Mouse (Mus musculus): ENCODE measurements at regions not wholly inside any gene's neighbourhood (a gene's known extent, or its start where the extent isn't known, plus 50 kb on each side); places are given as distances from the start of the nearest gene placed in this dataset.

DNA sequence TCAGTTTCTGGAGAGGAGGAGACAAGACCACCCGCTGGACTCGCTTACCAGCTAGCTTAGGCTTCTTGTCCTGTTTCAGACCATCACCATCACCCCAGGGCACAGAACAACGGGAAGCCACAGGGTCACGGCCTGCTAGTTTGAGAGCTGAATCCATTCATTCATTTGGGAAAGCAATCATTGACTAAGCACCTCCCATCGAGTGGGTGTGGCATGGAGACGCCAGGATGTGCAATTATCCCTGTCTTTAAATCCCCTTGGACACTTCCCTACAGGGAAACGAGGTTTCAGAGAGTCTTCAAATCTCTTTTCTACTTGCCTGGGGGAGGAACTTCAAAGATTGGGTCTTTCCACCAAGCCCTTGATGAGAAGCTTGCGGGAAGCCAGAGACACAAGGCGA lies 108.7 kb downstream of the 2410131K14Rik start:
- no peak for DNase-seq (ENCODE audit: inconsistent ontology term)

DNA sequence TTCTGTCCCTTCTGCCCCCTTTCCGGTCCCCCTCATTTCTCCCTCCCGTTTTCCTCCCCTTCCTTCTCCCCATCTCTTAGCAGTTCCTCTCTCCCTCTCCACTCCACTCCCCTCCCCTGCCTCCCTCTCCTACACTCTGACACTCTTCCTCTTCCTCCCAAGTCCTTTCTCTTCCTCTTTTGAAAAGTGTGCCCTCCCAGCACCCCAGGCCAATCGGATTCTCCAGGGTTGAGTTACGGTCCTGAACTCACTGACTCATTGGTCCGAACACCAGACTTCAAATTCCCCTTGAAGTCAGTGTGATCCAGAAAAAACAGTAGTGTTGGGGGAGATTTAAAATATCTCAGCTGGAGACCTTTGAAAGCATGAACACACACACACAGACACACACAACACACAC lies 109.1 kb downstream of the 2410131K14Rik start:
- DNase-seq (ENCODE audit: inconsistent ontology term), result no peak

DNA sequence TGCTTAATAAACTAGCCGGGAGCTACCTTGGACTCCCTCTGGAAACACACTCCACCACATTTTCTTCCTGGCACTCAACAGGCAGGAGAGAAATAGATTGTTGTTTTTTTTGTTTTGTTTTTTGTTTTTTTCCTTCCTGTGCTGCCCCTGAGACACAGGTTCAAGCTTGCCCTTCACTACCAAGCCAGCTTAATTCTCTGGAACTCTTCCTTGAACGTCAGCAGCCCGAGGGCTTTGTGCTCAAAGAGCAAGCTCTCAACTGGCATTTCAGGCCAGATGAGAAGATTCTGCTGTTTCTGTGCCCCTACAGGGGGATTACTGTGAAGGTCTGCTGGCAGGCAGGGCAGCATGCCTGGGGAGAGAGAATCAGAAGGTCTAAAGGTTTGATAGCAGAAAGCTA lies 109.8 kb downstream of the 2410131K14Rik start:
- no peak for DNase-seq (ENCODE audit: inconsistent ontology term)

DNA sequence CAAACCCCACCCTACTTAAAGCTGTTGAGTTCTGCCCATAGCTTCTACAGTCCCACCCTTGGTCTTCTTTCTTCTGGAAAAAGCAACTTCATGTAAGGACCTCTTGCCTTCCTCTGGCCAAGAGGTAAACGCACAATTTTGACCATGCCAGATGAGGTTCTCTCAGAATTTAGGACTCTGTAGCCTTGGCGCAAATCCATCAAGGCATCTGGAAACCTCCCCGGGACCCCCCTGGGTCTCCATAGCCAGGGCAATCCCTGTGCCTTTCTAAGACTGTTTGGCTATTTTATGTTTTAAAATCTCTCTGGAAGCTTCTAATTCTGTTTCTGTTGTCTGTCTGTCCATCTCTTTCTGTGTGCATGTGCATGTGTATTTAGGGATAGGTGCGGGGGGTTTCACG lies 110.3 kb downstream of the 2410131K14Rik start:
- no peak for DNase-seq (ENCODE audit: inconsistent ontology term)

DNA sequence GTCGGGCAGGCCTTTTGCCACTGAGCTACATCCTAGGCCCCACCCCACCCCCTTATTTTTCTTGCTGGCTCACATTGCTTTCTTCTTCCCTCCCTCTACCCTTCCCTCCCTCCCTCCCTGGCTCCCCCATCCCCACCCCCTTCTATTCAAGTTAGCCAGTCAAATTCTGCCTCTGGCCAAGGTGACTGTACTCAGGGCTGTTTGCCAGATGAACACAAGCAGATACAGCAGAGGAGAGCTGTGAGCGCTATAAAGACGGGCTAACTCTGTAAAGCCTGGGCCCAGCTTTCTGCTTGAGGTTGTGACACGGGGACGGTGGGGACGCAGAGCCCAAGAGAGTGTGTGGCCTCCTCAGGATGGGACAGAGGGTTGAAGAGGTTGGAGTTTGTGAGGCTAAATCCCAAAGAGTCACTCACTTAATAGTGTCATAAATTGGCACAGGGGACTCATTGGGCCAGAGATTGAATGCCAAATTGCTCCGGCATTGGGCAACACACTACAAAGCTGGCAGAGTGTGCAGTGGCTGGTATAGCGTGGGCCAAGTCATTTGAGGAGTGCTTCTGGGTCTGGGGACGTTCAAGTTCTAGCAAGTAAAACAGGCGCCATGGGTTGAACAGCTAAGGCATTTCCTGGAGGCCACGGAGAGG lies 110.8 kb downstream of the 2410131K14Rik start:
- DNase-seq (ENCODE audit: inconsistent ontology term), result peak; percentile 83

DNA sequence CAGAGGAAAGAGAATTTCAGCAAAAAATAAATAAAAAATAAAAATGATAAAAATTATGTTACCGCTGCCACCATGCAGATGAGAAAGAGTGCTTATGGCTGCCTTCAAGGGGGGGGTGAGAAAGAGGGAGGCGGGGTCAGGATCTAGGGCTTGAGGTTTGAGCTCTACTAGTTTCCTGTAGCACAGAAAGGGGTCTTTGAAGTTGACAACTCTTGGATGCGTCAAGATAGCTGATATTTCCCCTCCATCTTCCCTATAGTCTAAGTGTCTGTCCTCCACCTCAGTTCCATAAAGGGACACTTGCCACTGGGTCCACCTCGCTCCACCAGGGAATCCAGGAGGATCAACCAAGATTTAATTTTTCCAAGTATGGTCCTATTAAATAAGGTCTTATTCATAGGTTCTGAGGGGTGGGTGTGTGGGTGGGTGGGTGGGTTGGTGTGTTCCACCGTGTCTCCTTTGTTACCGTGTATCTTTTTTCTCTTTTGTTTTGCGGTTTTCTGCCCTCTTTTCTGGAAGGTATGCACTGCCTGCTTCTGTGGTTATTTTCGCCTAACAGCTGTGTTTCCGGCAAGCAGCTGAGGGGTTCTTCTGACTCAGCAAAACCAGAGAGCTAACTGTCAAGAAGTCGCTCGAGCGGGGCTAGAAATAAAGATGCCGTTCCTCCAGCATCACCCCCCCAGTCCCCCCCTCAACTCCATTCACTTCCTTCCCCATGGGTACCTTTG lies 114.8 kb downstream of the 2410131K14Rik start:
- DNase-seq (ENCODE audit: inconsistent ontology term), result no peak

DNA sequence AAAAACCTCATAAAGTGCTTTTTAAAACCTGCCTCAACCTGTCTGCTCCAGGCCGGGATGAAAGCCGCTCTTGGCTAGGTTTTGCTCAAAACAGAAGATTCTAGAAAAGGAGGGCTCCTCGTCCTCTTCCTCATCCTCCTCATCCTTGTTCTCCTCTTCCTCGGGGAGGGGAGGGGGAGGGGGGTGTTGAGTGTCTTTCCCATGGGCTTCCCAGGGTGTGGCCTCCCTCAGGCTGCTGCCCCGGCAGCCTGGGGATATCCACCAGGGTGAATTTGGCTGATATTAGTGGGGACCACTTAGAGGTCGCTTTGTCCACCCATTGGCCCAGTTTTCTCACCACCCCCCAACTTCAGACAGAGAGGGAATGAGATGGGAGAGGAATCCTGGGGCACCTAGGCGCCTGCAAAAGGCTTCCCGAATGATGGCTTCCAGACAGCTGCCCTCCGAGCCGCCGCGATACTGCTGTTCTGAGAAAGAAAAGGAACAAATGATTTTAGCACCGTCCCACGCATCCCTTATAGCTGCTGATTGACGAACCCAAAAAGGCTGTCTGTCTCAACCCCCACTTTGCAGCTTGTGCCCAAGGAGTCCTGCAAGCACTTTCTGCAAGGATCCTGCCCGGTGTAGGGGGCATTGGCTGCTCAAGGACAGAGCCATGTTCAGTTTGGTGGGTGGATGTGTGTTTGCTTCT lies 115.5 kb downstream of the 2410131K14Rik start:
- DNase-seq (ENCODE audit: inconsistent ontology term), result no peak

DNA sequence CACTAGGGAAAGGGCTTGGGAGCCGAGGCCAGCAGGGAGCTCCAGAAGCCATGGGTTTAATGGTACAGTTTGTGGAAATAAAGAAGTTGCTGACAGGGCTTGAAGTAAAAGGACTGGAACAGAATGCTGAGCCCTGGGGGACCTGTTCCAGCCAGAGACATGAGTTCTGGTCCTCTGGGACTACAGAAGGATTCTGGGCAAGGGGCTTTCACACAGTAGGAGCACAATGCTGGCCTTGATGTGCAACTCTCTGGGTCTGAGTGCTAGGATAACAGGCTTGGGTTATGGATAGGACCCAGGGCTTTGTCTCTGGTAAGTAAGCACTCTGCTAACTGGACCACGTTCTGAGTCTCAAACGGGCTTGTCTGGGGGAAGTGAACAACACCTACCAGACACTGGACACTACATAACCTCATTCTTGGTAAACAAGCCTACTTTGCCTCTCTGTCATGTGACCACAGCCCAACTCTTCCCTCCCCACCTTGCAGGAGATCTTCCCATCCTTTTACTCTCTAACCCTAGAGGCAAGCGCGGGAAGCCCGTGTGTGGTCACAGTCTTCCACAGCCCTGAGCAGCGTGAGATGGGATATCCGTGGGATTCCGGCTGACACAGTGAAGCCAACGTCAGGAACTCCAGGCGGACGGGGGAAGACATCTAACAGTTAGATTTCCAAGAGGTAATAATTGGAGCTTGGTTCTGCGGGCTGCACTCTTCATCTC lies 116.3 kb downstream of the 2410131K14Rik start:
- DNase-seq (ENCODE audit: inconsistent ontology term), result no peak

DNA sequence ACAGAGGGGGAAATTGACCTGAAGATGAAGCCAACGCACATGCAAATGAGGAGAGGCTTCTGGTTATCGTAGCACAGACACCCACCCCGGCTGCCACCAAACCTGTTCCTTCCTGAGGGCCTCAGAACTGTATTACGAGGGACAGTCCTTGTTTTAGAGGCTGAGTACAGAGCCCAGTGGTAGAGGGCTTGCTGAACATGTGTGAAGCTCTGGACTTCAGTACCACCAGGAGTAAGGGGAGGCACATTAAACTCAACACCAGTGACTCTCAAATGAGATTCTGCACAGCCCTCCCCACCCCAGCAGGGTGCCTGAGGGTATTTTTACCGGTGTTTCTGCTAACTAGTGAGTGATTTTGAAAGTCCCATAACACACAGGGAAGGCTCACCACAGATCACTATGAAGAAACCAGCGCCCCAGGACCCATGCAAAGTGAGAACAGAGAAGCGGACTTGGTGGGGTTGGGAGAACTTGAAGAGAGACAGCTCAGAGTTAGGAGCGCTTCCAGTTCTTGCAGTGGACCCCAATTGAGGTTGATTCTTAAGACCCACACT lies 116.9 kb downstream of the 2410131K14Rik start:
- no peak for DNase-seq (ENCODE audit: inconsistent ontology term)

DNA sequence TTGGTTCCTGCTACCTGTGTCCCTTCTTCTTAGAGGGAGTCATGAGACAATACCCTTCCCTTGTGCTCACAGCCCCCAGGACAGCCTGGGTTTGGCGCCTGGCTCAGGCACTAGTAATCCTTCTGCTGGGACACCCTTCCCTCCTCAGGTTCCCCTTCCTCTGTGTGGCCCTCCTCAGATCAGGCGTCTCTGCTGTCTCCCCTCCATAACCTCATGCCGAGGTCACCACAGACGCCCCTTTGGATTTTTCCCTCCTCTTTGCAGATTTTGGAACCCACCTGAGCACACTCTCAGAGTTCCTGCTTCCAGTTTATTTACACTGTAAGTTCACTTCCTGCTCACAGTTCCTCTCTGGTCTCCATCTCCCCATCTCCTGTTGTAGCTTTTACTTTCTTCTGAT lies 117.7 kb downstream of the 2410131K14Rik start:
- DNase-seq (ENCODE audit: inconsistent ontology term), result no peak

DNA sequence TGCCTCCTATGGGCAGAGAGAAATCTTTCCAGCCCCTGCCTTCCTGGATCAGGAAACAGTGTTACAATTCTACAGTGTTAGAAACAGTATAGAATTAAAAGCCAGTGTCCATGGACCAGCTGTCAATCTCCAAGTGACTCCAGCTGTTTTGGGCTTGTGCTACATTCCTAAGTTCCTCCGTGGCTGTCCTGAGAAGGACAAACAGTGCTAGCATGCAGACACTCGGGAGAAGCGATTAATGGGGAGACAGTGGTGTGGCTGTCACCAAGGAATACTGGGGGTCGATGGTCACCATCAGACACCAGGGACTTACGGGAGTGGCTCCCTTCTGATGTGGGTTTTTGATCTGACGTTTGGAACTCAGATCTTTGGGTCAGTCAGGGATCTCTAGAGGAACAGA lies 118.1 kb downstream of the 2410131K14Rik start:
- DNase-seq (ENCODE audit: inconsistent ontology term), result no peak

DNA sequence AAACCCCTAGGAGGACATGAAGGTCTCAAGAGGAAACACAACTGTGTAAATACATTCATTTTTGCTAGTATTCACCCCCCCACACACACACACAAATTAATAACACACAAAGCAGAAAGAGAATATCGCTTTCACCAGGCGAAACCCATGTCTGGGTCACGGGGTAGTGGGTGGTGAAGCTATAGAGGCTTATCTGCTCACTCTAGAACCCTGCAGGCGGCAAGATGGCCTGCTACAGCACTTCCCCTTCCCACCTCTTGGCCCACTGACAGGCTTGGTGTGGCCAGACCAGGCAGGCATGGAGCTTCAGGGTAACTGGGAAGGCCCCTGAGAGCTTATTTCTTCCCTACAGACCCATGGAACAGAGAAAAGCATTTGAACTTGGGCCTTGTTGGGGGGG lies 119.6 kb downstream of the 2410131K14Rik start:
- no peak for DNase-seq (ENCODE audit: inconsistent ontology term)

DNA sequence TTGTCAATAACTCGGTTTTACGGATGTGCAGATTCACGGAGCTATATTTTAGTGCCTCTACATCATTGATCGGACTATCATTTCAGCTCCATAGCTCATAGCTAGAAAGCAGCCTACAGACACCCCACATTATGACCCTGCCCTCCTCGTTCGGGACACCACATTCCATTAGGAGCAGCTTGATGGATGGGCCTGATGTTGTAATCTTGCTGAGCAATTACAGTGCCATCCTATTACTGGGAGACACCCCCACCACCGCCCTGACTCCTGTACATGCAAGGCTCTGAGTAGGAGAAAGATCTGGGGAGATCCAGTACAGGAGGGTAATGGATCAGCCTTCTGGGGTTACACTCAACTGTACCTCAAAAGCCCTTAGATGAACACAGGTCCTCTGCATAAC lies 120.2 kb downstream of the 2410131K14Rik start:
- no peak for DNase-seq (ENCODE audit: inconsistent ontology term)

DNA sequence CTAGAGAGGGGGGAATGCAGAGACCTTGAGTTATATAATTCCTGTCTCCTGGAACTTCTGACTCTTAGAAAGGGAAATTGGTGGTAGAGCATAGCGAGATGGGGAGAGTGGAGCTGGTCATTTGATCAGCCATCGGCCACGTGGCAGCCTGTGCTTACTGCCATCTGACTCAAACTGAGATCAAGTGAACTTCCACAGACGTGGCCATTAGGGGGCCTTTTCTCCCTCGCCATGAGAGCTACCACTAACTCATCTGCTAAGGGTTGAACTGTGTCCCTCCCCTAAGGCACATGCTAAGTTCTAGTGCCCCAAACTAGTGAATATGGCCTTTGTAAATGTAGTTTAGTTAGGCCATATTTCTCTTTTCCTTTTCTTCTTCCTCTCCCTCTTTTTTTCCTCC lies 120.6 kb downstream of the 2410131K14Rik start:
- DNase-seq (ENCODE audit: inconsistent ontology term), result no peak

DNA sequence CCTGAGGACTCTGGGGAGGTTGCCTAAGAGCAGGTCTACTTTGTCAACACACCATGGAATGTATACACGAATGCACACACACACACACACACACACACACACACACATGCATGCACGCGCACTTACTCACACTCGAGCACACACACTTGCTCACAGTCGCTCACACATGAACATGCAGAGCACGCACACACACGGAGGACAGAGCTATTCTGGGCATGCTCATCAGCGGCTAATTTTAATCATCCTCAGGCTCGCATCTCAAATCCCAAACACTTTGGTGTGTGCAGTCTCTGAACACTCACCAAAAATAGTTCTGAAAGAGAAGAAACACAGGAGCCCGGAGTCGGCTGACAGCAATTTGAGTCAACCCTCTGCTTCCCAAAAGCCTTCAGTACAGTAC lies 122.0 kb downstream of the 2410131K14Rik start:
- no peak for DNase-seq (ENCODE audit: inconsistent ontology term)

DNA sequence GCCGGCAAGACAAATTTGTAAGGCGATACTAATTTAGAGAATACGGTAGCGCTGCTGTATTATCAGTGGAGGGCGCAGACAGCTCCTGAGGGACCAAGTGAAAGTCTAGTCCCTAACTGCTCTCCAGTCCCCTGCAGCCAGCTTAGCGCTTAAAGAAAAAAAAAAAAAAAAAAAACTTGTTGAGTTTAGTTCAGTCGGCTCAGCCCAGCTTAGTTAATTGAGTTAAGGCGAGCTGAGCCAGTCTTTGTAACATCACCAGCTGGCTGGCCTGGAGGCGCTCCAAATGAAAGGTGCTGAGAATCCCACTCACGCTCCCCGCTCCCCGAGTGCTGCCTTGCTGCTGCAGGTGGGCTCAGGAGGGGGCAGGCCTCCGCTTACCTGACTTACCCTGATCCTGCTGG lies 128.6 kb downstream of the 2410131K14Rik start:
- peak; percentile 8 for DNase-seq (ENCODE audit: inconsistent ontology term)

DNA sequence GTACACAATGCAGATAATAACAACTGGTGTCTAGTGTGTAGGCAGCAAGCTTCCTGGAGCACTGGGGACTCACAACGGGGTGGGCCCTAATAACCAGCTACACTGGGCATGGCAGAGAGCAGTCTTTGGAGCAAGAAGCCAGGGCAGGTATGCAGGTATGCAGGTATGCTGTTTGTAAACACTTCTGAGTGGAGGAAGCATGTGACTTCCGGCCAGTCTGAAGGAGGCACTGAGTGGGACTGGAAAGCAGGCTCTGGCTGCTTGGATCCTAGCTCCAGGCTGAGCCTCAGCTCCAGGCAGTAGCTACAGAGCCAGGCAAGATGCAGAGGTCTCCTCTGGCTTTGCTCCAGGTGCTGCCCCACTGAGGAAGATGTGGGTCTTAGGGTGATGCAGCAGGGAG lies 129.9 kb downstream of the 2410131K14Rik start:
- DNase-seq (ENCODE audit: inconsistent ontology term), result no peak

DNA sequence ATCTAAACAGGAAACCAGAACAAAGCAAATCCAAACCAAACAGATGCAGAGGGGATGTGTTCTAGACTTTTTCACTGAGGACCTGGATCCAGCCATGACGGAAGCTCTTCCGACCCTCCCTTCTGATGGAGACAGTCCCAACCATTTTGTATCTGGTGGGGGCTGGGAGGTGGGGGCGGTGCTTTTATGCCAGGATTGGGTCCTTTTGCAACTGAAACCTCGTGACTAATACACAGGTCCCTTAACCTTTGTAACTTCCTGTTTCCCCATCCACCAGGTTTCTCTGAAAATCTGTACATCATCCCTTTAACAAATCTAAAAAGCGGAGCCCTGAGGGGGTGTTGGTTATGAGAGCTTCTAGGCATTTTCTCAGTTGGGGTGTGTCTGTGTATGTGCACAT lies 130.9 kb downstream of the 2410131K14Rik start:
- DNase-seq (ENCODE audit: inconsistent ontology term), result no peak

DNA sequence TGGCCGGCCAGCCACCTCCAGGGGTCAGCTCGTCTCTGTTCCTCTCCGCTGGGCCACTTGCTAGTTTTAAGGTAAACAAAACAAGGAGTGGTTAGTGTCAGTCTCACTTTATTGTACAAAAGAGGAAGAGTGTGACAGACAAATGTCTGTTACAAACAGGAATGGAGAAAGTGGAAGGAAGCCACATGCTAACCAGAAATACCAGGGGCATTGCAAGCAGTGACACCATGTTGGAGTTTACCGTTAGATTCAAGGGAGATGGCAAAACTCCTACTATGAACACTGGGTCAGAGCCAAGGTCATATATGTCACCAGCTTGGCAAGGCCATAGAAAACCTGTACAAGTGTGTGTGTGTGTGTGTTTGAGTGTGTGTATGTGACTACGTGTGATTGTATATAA lies 131.5 kb downstream of the 2410131K14Rik start:
- no peak for DNase-seq (ENCODE audit: inconsistent ontology term)

DNA sequence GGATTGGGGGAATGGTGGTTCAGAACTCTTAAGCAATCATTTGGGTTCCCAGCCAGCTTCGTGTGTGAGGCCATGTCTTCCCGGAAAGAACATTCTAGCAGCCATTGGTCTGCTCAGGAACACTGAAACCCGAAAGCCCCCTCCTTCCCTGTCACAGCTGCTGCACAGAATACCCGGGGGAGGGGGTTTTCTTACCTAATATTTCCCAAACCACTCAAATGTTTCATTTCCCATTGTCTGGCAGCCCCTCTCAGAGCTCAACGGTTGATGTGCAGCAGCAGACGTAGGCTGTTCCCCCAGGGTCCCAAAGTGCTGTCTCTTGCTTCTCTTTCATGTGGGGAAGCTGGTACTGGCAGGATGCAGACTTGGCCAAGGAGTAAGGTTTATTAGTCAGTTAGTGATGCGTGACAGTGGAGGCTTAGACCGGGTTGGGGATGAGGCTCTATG lies 132.4 kb downstream of the 2410131K14Rik start:
- peak; percentile 19 for DNase-seq (ENCODE audit: inconsistent ontology term)

DNA sequence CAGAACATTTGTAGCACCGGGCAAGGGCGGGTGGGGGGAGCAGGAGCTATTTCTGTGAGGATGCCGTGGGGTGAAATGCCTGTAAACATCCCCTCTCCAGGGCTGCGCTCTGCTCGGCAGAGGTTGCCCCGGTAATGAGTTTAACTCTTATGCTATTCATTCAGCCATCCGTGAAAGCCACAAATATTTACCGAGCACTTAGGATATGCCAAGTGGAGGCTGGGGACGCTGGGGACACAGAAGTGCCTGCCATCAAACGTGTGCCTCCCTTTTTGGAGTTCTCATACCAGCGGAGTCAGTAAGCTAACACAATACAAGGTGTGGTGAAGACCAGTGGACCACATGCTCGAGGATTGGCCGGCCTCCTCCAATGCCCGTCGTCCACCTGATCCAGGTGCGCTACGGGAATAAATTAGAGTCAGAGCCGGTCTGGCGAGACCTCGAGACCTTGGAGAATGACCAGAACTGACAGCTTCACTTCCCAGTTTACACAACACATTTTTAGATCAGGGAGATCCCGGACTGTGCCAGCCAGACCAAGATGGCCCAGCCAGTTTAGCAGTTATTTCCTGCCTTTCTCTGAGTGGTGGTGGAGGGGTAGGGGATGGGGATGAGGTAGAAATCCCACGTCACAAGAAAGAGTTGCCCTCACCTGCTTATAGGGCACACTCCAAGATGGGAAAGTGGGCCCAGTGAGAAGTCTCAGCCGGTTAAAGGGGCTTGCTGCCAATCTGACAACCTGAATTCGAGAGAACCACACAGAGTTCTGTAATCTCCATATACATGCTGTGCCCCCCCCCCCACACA lies 134.4 kb downstream of the 2410131K14Rik start:
- DNase-seq (ENCODE audit: inconsistent ontology term), result peak; percentile 79

Measured in Muller cell, postnatal 12 days (primary cell).